Mouse (Mus musculus): ENCODE measurements around the gene Rnf121. TPM values are rescaled to one million over a fixed set of nuclear protein-coding genes. Genes with fewer than 3 reads are reported as not detected.

Gene Rnf121
- polyA plus RNA-seq, 1 experiment: 48.4 TPM

DNA sequence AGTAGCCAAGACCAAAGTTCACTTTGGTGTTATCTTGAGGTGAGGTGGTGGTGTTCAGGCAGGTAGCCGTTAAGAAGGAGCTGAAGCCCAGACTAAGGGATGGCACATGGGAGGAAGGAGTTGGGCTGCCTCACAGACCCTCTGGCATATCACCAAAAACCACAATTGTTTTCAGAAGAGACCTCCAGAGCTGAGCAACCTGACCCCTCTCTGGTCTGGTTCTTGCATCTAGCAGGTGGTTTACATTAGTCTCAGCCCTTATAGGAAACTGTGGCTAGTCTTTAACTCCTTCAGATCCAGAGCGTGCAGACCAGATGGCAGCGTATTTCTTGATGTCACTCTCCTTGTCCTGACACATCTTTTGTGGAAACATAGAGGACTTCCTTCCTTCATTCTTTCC, 91.5 kb downstream of the Rnf121 start:
- no peak overlapping the region for H3K4me3 ChIP-seq (ENCODE audit: insufficient read depth, low read length)
- peak overlapping the region; percentile 99 for H3K27ac ChIP-seq (ENCODE audit: insufficient read depth, low read length)
- H3K4me1 ChIP-seq (ENCODE audit: control insufficient read depth, insufficient read depth, low read length): peaks cover 15% of the 10 kb centered on the region
- TF ChIP-seq CTCF (IDR thresholded peaks at IDR 0.05; ENCODE audit: borderline replicate concordance, insufficient read depth, low read length) (no peak), POLR2A (IDR thresholded peaks at IDR 0.05; ENCODE audit: low read depth, low read length) (no peak)

DNA sequence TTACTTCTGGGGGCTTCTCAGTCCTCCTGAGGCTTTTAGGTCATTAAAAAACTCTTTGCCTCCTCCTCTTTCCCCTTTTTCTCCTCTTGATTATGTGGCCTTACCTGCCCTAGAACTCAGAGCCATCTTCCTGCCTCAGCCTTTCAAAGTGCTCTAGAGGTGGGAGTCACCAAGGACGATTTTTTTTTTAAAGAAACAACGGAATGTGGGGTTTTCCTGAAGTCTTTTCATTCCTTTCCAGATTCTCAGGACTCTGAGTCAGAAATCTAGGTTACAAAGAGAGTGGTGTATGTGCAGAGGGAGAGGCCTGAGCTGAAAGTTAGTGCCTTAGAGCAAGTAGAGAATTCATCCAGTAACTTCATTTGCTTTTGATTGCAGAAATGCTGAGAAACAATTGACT, 93.5 kb downstream of the Rnf121 start:
- H3K27ac ChIP-seq (ENCODE audit: insufficient read depth, low read length): peak overlapping the region; percentile 99
- no peak for TF ChIP-seq CTCF (IDR thresholded peaks at IDR 0.05; ENCODE audit: borderline replicate concordance, insufficient read depth, low read length)
- peak; percentile 15; the same call in 1 of the 2 replicates for TF ChIP-seq POLR2A (IDR thresholded peaks at IDR 0.05; ENCODE audit: low read depth, low read length)
- H3K4me1 ChIP-seq (ENCODE audit: control insufficient read depth, insufficient read depth, low read length): peaks cover 25% of the 10 kb centered on the region
- H3K4me3 ChIP-seq (ENCODE audit: insufficient read depth, low read length): peak overlapping the region; percentile 68

DNA sequence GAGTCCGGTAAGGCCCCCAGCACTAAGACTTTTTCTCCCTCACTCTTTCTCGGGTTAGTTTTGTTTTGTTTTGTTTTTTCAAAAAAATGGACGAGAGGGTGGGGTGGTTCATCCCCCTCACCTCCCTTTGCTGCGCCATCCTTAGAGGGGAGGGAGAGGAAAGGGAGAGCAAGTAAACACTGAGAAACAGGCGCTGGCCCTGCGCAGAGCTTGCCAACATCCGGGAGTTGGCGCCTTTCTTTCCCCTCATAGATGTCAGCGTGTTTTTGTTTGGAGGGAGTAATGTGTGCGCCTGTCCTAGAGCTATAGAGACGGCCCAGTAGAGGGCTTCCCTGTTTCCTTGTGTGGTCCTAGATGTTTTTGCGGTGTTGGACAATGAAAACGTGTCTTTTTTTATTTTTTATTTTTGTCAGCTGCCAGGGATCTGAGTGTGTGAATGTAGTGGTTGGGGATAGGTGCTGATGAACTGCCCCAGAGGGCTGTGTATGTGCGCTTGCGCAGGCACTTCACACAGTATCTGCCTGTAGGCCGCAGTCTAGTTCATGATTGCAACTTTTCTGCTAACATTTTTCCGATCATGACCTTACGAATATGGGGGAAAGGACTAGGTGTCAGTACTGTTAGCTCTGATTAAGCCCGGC, 94.3 kb downstream of the Rnf121 start:
- Histone ChIP-seq H3K4me3 (ENCODE audit: insufficient read depth, low read length) (peak overlapping the region; percentile 68), H3K27ac (ENCODE audit: insufficient read depth, low read length) (peak overlapping the region; percentile 99), H3K4me1 (ENCODE audit: control insufficient read depth, insufficient read depth, low read length) (peaks cover 27% of the 10 kb centered on the region)
- TF ChIP-seq CTCF (IDR thresholded peaks at IDR 0.05; ENCODE audit: borderline replicate concordance, insufficient read depth, low read length): no peak
- TF ChIP-seq POLR2A (IDR thresholded peaks at IDR 0.05; ENCODE audit: low read depth, low read length): peak; percentile 3; the same call in 1 of the 2 replicates

- peak overlapping the region; percentile 99 for H3K27ac ChIP-seq (ENCODE audit: insufficient read depth, low read length)
- H3K4me3 ChIP-seq (ENCODE audit: insufficient read depth, low read length): peak overlapping the region; percentile 68
- peaks cover 26% of the 10 kb centered on the region for H3K4me1 ChIP-seq (ENCODE audit: control insufficient read depth, insufficient read depth, low read length)
- TF ChIP-seq POLR2A (IDR thresholded peaks at IDR 0.05; ENCODE audit: low read depth, low read length): no peak; the same call in 1 of the 2 replicates
- no peak for TF ChIP-seq CTCF (IDR thresholded peaks at IDR 0.05; ENCODE audit: borderline replicate concordance, insufficient read depth, low read length)
Measured at GRCm38 (mm10) chr7:101970429-101970775, 94.9 kb downstream of the Rnf121 start.

DNA sequence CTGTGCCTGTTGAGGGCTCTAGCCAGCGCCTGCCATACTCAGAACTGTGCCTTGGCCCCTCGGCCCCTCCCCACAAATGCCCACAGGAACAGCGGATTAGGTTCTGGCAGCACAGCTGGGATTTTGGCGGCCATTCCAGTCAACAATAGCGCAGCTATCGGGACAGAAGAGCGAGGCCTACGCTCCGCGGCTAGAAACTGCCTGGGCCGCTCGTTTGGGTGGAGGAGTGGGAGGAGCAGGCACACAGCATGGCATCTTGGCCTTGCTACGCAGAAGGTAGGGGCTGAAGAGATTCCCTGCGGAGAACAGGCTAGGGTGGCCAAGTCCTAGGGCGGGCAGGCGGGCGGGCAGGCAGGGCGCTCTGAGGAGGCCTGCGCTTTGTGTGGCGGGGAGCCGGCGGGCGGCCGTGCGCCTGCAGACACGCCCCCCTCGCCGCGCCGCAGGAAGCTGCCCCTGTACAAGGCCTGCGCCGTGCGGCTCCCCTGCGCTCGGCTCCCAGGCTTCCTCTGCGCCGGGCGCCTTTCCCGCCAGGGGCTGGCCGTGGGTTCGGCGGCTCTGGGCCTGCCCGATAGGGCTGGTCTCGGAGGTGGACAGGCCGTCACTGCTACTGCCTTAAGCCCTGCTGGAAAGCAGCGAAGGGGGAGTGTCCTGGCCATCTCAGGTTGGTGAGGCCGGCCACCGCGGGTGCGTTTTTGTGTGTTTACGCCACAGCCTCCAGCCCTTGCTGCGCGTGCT, 95.4 kb downstream of the Rnf121 start:
- H3K4me1 ChIP-seq (ENCODE audit: control insufficient read depth, insufficient read depth, low read length): peaks cover 22% of the 10 kb centered on the region
- peak; percentile 68 for TF ChIP-seq POLR2A (IDR thresholded peaks at IDR 0.05; ENCODE audit: low read depth, low read length)
- no peak for TF ChIP-seq CTCF (IDR thresholded peaks at IDR 0.05; ENCODE audit: borderline replicate concordance, insufficient read depth, low read length)
- H3K4me3 ChIP-seq (ENCODE audit: insufficient read depth, low read length): peak overlapping the region; percentile 68
- peak overlapping the region; percentile 99 for H3K27ac ChIP-seq (ENCODE audit: insufficient read depth, low read length)

Other genes starting within 250 kb of the Rnf121 start
- gene Phox2a, start 247.2 kb downstream of the Rnf121 start, polyA plus RNA-seq (2011; ENCODE audit: insufficient read length, low read depth, missing spikeins): not detected in 2 replicates
- gene Inppl1, start 227.2 kb downstream of the Rnf121 start, polyA plus RNA-seq (2011; ENCODE audit: insufficient read length, low read depth, missing spikeins): 61.7 and 73.8 TPM in 2 replicates
- 0.74 TPM in 1 of 2 replicates, not detected in the other for gene Folr2, start 208.3 kb downstream of the Rnf121 start, polyA plus RNA-seq (2011; ENCODE audit: insufficient read length, low read depth, missing spikeins)
- gene Anapc15, start 201.8 kb downstream of the Rnf121 start, polyA plus RNA-seq (2011; ENCODE audit: insufficient read length, low read depth, missing spikeins): 43.2 and 47.1 TPM in 2 replicates
- gene Folr1, start 194.7 kb downstream of the Rnf121 start, polyA plus RNA-seq (2011; ENCODE audit: insufficient read length, low read depth, missing spikeins): 0.56 and 1.5 TPM in 2 replicates
- gene Lamtor1, start 159.6 kb downstream of the Rnf121 start, polyA plus RNA-seq (2011; ENCODE audit: insufficient read length, low read depth, missing spikeins): 132 and 151 TPM in 2 replicates
- gene Tomt, start 159.1 kb downstream of the Rnf121 start, polyA plus RNA-seq (2011; ENCODE audit: insufficient read length, low read depth, missing spikeins): not detected in 2 replicates
- gene Lrrc51, start 131.6 kb downstream of the Rnf121 start, polyA plus RNA-seq (2011; ENCODE audit: insufficient read length, low read depth, missing spikeins): 5.8 and 6.0 TPM in 2 replicates
- gene Numa1, start 131.4 kb downstream of the Rnf121 start, polyA plus RNA-seq (2011; ENCODE audit: insufficient read length, low read depth, missing spikeins): 110 and 128 TPM in 2 replicates
- 4.1 and 6.3 TPM in 2 replicates for gene Il18bp, start 46.8 kb downstream of the Rnf121 start, polyA plus RNA-seq (2011; ENCODE audit: insufficient read length, low read depth, missing spikeins)
- 10.7 and 18.4 TPM in 2 replicates for gene Xndc1, start within 50 bp of the Rnf121 start, polyA plus RNA-seq (2011; ENCODE audit: insufficient read length, low read depth, missing spikeins)
- 0.37 and 0.93 TPM in 2 replicates for gene Xntrpc, start 244 bp upstream of the Rnf121 start, polyA plus RNA-seq (2011; ENCODE audit: insufficient read length, low read depth, missing spikeins)
- not detected in 2 replicates for gene Trpc2, start 17.6 kb upstream of the Rnf121 start, polyA plus RNA-seq (2011; ENCODE audit: insufficient read length, low read depth, missing spikeins)
- not detected in 2 replicates for gene Art1, start 36.3 kb upstream of the Rnf121 start, polyA plus RNA-seq (2011; ENCODE audit: insufficient read length, low read depth, missing spikeins)
- gene Art5, start 44.0 kb upstream of the Rnf121 start, polyA plus RNA-seq (2011; ENCODE audit: insufficient read length, low read depth, missing spikeins): 0.72 TPM in 1 of 2 replicates, not detected in the other
- gene Chrna10, start 51.4 kb upstream of the Rnf121 start, polyA plus RNA-seq (2011; ENCODE audit: insufficient read length, low read depth, missing spikeins): not detected in 2 replicates
- gene Nup98, start 144.7 kb upstream of the Rnf121 start, polyA plus RNA-seq (2011; ENCODE audit: insufficient read length, low read depth, missing spikeins): 79.6 and 80.3 TPM in 2 replicates
- 50.4 and 70.0 TPM in 2 replicates for gene Pgap2, start 144.7 kb upstream of the Rnf121 start, polyA plus RNA-seq (2011; ENCODE audit: insufficient read length, low read depth, missing spikeins)
- gene Rhog, start 190.6 kb upstream of the Rnf121 start, polyA plus RNA-seq (2011; ENCODE audit: insufficient read length, low read depth, missing spikeins): 63.8 and 66.2 TPM in 2 replicates
- 20.5 and 27.6 TPM in 2 replicates for gene Stim1, start 202.3 kb upstream of the Rnf121 start, polyA plus RNA-seq (2011; ENCODE audit: insufficient read length, low read depth, missing spikeins)